Mouse (Mus musculus) erythroblast, embryonic 14.5 days (primary cell): ENCODE results near the gene Alkbh3.

Experiments
- GATA1 ChIP-seq: IDR thresholded peaks from 2 replicates; pipeline ENCODE4 v1.6.1; 2012; ENCODE audit warnings: low read length, inconsistent platforms, mixed read lengths
- TAL1 ChIP-seq: IDR thresholded peaks from 3 replicates; pipeline ENCODE4 v1.6.1; 2012; ENCODE audit warnings: low read length, inconsistent platforms, mixed read lengths

GRCm38 (mm10) chr2:93953726-93954125, 56.9 kb downstream of the Alkbh3 start:
- TF ChIP-seq GATA1 (no peak), TAL1 (no peak)
